Mouse (Mus musculus) urinary bladder, postnatal 36 days (tissue): ENCODE measurements at regions not wholly inside any gene's neighbourhood (a gene's known extent, or its start where the extent isn't known, plus 50 kb on each side); places are given as distances from the start of the nearest gene placed in this dataset.
A peak's percentile ranks its signal among the peaks of the same experiment; 100 is the strongest.

Experiments used
- DNase-seq, 2 experiments: peaks; one replicate each; pipeline ENCODE4 v3.0.0; 2022; ENCODE audit warnings: low spot score in 2 of 2, mixed read lengths in 1 of 2

DNA sequence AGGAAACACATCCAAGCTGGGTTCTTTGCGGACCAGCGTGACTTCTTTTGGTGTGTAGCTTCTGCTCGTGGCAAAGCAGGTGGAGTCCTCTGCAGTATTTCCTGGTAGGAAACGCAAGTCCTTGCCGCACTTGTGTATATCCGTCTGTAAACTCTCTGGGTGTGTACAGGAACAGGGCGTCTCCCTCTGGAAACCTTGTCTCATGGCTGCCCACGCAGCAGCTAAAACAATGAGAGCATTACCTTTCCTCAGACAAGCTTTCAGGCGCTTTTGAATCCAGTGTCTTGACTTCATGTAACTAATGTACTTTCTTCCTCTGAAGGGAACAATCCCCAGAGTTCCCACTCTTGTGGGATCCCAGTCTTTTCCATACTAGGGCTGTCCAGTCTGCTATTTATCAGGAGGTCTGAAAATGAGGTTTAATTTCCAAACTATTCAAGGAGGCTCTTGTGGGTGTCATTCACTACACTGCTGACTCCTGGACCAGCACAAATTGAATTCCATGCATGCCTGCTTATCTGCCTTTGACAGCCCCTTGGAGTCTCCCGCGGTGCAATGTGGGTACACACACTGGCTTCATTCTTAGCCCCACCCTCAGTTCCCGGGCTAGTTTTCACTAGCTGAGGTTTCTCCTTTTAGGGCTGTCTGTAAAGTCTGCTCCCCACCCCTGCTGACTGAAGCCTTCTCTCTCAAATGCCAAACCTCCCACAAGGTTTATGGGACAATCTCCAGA, 161.6 kb upstream of the Anxa10 start:
- DNase-seq = peak in 1 of 2 experiments; percentile 9

DNA sequence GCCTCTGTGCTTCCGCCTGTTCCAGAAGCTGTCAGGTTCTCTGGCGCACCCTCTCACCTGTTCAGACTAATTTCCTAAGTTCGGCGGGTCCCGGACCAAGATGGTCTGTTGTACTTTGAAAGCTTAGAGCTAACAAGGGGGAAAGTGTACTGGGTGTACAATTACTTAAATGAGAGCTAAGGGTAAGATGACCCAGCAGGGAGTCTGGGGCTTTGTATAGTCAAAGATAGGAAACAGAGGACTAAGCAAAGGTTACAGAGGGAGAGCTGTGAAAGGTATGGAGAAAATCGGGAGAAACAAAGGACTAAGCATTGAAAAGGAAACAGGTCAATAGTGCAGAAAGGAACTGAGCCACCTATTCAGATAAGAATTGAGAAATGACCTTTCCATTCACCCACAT, 127.6 kb upstream of the Anxa10 start:
- no peak for DNase-seq
